Mouse (Mus musculus): Measurements from ENCODE around the gene Kcnc1.

DNA sequence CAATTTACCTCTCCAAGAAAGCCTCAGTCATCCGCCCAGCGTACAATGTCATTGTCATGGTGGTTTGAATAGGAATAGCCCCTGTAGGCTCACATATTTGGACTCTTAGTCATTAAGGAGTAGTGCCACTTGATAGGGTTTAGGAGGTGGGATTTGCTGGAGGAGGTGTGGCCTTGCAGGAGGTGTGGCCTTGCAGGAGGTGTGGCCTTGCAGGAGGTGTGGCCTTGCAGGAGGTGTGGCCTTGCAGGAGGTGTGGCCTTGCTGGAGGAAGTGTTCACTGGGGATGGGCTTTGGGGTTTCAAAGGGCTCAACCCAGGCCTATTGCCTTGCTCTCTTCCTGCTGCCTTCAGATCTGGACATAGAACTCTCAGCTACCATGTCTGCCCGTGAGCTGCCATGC is 81.2 kb downstream of the Kcnc1 start:
- no peak for TF ChIP-seq POLR2A (IDR thresholded peaks at IDR 0.05; ENCODE audit: borderline replicate concordance, extremely low read depth, insufficient read depth, insufficient read length, poor library complexity, severe bottlenecking)
- no peak for TF ChIP-seq CTCF (IDR thresholded peaks at IDR 0.05; ENCODE audit: borderline replicate concordance, extremely low read depth, insufficient read depth, insufficient read length)

Data from brain, embryonic 14.5 days (tissue).